Mouse (Mus musculus) cerebellum, adult 11 months (tissue): ENCODE measurements around the gene Ubash3b.
A peak's percentile ranks its signal among the peaks of the same experiment; 100 is the strongest.

Experiments
- DNase-seq: peaks from one replicate; pipeline ENCODE4 v3.0.0; 2022

Gene Ubash3b

DNA sequence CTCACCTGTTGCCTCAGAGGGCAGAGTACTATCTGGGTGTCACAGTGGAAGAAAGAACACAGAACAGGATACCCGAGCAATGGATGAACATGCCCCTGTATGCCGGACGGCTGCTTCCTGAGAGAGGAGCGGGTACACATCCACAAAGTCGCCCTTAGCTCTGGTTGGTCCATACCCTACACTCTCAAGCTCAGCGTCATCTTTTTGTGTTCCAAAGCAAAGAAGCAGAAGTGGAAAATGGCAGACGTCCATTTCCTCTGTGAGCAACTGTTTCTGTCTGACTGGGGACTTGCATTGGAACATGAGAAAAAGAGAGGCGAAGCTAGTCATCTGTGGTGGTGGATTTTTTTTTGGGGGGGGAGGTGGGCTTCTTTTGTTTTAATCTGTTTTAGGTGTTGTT is 30.9 kb downstream of the Ubash3b start:
- no peak for DNase-seq

DNA sequence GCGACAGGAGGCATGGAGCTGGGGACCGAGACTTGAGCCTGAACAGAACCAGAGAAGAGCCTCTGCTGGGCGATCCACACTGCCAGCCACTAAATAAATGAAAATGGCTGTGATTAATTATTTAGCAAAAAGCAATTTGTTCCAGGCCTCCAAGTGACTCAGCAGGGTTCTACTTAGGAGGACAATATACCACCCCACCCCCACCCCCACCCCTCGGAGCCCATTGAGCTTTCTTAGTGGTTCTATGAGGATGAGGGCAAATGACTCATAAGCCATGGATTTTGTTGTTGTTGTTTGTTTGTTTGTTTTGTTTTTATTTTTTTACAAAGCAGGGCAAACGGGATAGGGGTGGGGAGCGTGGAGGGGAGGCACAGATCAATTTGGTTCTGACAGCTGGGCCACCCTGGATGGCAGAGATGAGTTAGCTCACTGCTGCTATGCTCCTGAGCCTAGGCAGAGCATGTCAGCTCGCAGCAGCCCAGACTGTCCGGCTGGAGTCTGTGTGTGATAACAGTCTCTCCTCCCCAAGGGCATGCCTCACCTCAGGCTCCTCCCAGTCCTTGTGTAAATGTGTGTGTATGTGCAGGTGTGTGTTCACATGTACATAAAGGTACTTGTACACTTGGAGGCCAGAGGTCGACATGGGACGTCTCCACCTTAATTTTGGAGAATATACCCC is 31.6 kb downstream of the Ubash3b start:
- no peak for DNase-seq

DNA sequence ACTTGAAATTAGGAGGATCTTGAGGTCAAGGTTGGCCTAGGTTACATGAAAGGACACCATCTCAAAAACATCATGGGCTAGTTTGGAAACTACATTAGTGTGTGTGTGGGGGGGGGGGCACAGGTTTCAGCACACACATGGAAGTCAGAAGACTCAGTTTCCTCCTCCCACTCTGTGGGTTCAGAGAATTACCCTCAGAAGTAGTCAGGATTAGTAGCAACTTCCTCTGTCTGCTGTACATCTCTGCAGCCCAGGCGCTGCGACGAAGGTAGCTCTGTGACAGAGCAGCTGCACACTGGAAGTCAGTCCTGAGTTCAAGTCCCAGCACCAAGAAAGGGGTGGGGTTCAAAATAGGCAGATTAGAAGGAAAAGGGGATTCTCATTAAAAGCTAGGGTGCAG is 32.2 kb downstream of the Ubash3b start:
- DNase-seq = no peak

DNA sequence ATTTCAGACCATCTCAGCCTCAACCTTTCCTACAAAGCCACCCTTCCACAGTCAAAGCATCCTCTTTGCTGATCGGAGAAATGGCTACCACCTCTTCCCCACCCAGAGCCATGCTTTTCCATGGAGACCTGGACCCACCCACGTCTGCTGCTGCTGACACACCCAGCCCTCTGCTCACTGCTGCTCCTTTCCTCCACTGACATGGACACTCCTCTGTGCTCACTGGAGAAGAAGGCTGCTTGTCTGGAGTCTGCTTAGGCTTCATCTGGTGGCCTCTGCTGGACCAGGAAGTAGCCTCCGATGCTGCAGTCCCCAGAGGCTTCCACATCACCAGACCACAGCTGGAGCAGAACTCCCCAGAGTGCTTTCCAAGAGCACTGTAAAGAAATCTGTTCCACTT is 34.8 kb downstream of the Ubash3b start:
- no peak for DNase-seq

DNA sequence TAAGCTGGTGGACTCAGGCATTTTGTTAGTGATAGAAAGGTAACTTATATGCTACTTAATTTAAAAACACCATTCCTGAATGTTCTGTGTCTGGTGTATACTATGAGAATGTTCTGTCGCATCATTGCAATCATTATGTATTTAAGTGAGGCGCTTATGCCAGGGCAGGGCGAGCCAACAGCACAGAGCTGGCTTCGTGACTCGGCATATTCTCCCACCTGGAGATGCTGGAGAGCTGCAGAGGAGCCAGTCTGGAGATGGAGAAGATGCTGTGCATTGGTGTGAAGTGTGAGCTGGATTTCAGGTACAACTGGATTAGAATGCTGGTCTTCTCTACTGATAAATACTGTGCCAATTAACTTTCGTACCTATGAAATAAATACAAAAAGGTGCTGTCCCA is 37.2 kb downstream of the Ubash3b start:
- DNase-seq = no peak

DNA sequence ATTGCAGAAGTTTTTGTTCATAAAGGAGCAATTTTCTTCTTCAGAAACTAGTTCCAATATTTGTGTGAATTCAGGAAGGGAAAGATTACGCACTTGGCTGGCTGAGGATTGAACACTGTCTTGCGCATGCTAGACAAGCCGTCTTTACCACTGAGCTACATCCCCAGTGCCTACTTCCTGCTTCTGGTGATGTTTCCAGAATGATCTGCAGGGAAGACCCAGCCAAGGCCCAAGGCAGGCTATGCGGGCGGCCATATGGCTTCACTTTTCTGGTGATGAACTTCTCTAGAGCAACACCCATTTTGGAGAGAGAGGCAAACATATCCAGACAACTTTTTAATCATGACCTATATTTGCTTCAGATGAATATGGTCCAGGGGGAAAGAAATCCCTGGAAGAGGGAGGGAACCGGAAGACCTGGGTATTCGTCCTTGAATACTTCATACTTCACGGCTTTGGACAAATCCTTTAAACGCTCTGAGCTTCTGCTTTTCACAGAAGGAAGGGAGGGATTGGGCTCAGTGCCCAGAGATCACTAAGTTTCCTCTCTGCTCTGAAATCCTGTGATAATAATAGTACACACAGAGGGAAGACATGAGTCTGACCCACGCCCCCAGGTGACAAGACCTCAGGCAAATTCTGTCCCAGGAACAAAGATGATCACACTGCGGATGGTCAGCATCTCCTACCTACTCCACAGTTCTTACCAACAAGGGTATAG is 38.9 kb downstream of the Ubash3b start:
- DNase-seq = peak; percentile 58

DNA sequence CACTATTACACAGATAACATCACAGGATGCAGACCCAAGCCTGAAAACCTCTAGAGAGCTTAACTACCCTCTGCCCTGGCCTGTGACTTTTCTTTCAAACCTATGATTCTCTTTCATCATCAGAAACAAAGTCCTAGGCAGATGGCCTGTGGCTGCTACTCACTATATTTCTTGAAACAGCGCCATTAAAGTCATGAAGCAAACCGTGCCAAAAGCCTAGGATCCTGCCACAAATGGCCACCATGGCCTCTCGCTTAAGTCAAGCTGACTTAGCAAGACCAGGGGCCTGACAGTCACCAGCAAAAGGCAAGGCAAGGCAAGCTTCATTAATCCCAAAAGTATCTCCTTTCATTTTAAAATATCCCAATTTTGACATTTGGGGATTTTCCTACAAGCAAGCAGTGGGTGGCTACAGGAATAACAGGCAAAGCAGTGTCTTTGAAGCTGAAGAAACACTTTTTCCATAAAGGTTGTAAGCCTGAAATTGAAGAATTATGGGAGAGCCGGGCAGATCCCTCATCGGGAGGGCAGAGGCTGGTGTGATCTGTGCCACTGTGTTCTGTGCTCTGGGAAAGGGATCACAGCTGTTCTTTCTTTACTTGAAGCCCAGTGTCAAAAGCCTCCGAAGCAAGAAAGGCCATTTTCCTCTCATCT is 39.7 kb downstream of the Ubash3b start:
- no peak for DNase-seq

DNA sequence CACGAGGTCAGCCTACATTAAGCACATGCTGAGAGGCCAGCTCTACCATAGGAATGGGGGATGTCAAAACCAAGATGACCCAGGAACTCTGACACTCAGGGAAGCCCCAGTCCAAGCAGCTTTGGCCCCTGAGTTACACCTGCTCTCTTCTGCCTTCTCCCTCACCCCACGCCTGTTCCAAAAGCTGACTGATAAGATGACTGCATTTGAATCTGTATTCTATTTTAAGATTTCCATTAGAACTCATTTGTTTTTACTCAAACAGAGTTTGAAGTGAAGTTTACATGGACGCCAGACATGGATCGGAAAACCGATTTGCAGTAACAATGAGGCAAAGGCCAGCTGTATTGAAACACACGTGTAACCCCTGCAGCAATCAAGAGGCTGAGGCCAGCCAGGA is 41.5 kb downstream of the Ubash3b start:
- DNase-seq = no peak

DNA sequence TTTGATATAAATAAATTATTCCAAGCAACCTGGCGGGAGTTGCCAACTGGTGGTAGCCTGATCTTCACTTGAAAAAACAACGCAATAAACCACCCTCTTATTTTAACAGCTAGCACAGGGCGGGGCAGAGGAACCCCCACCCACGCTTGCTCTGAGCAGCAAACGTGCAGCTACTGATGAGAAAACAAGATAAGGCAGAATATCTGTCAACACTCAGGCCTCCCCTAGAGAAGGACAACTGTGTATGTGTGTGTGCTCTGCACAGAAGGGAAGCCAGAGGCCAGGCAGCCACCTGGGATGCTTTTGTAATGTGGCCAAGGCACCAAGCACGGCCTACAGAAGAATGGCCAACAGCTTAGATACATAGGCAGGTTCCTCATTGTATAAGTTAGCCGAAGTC is 43.4 kb downstream of the Ubash3b start:
- no peak for DNase-seq

DNA sequence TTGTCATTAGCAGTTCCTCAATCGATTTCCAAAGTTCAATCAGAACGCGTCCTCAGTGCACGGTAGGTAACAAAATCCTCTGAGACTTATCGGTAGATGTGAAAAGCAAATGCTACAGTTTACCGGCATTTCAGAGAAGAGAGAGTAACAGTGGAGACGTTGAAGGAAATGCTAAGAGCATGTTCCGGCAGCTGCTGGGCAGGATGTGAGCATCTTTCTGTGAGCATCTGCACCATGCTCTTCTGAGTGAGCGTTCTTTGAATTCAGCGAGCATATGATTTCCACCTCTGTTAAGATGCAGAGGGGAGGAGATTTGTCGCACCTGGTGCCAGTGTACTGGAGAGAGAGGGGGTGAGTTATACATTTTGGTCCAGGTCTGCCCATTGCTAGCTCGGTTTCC is 45.4 kb downstream of the Ubash3b start:
- DNase-seq = no peak

DNA sequence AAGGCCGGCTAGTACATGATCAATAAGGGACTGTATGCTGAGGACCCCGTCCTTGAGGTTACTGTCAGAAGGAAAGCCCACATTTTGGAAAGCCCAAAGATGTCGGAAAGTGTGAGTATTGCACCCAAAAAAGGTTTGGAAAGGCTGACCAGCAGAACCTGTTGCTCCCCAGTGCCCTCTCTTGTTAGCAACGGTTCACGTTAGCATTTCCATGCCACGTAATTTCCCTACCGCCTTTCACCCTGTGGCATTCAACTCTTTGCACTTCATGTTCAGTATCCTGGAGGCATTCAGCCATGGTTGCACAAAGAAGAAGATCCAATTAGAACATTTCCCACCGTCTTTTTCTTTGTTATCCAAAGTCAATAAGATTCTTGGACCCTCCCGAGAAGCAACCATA is 47.1 kb downstream of the Ubash3b start:
- DNase-seq = no peak

DNA sequence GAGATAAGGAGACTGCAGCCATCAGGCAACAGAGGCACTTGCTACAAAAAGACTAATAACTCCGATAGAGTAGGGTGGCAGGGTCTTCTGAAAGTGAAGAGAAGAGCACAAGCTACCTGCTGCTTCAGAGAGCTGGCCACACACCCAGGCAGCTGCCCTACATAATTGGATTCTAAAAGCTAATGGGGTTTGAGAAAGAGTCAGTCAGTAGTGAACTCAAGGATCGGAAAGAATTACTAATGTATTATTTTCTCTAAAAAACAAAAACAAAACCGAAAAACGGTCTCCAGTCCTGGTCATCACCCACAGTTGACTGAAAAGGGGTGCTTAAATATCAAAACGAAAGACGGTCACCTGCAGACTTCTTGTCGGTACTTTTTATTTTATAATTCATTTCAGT is 51.7 kb downstream of the Ubash3b start:
- no peak for DNase-seq

DNA sequence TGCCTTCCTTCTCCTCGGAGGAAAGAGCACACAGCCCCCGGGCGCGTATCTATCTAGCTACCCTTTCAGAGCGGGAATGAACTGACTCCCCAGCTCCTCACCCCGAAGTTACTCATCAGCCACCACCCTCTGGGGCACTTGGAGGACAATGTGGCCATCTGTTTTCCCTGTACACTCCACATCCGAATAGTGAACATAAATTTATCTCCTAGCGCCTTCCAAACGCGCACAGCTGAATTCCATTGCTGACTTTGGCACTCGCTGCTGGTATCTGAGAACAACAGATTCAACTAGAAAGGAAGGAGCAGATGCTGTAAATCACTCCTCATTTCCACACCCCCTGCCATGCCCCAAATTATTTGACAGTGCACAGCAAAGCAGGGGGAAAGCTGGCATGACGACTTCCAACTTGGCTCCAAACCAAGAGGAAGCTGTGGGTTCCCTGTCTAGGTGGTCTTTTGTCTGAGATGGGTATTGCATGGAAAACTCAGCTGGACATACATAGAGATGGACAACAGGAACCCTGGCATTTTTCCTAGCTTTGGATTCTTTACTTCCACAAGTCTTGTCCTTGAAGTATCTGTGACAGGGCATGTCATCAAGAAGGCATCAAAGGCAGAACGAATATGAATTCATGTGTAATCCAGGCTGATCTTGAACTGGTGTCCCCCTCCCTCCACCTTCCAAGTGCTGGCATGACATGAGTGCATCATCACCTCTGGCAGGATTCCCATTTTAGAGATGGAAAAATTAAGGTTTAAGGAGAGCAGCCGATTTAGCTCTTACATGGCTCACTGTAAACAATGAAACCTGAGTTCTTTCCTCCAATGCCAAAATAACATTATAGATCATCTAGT is 52.9 kb downstream of the Ubash3b start:
- DNase-seq = peak; percentile 60

DNA sequence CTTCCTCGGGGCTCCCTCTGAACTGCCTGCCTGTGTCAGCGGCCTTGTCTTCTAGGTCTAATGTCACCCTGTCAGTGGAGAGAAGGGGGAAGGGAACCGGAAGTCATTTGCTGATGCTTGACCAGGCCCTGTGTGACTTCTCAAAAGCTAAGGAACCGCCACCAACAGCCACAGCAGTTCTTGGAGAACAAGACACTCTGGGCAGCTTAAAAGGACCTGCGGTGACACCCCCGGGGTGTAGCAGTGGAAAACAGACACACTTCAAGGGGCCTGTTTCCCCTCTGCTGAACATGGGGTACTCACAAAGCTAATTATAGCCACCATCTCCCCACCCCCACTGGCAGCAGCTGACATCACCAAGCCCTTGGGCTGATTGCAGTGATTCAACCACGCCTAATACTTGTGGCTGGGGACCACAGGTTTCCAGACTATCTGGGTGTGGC is 56.3 kb downstream of the Ubash3b start:
- DNase-seq = no peak

DNA sequence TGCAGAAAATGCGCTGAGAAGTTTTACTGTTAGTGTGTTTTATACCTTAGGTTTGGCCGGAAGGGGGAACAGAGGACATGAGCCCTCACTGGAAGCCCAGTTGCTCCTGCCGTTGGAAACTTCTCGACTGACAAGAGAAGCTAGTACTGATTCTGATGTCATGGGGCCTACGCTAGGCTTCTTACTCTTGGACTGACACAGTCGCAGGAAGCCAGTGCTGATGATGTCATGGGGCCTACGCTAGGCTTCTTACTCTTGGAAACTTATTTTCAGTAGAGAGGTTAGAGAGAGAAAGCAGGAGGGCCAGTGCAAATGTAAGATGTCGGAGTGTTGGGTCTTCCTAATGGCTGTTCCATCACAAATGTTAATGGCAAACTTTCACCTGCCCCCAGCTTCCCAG is 57.8 kb downstream of the Ubash3b start:
- no peak for DNase-seq

DNA sequence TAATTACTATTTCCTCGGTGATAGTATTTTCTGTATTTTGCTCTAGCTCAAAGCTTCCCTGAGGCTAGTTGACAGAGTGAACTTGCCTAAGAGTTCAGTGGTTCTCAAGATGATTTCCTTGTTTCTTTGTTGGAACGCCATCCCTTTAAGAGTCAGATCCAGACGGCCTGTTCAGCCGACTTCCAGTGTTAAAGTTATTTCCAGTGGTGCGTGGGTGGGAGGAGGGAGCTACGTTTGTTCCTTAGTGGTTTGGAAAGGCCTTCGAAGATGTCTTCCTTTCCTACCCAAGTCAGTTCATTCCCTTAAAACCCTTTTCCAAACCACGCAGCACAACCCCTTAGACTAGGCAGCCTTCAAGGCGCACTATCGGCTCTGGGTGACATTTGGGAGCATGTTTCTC is 58.9 kb downstream of the Ubash3b start:
- DNase-seq = no peak

DNA sequence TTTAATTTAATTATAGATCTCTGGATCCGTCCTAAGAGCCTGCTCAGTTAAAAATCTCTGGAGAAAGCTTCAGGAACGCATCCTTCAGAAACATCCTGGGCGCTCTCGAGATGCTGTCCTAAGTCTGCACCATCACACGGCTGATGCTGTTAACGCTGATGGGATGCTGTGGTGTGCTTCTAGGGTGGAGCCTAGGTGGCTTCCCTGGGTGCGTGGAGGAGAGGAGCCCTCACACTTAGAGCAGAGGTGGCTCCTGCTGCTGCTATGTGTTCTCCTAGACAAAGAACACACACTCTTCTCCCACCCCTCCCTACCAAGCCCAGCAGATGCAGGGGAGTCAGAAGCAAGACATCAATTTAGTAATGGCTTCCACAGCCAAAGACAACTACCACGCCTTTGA is 61.6 kb downstream of the Ubash3b start:
- no peak for DNase-seq

DNA sequence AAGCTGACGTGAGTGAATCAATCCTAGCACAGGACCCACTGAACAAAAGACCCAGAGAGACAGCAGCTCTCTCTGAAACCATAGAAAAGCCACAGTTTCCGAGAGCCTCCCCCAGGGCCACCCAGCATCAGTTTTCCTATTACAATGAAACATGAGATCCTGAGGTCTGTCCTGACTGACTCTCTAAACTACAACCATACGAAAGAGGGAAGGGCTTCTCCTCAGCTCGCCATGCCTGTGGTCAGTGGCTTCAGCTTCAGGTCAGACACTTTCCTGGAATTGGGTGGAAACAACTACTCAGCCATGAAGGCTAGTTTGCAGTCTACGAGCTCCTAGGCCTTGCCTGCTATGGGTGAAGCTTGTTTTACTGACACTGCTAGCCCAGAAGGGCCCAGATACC is 62.4 kb downstream of the Ubash3b start:
- no peak for DNase-seq

DNA sequence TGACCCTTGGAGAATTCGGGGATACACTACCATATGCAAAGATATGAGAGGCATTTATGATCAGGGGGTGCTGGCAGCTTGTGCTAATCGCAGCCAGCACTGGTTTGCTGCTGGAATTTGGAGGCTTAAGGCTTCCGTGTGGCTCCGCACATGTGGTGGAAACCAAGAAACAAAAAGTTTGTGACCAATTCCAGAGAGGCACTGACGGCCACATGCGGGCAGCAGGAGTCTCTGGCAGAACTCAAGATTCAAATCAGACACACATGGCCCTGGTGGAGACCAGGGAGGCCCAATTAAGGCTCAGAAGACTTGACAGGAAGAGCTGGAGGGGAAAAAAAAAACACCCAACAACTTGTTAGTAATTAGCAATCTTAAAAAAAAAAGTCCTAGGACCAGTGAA is 63.4 kb downstream of the Ubash3b start:
- DNase-seq = no peak

DNA sequence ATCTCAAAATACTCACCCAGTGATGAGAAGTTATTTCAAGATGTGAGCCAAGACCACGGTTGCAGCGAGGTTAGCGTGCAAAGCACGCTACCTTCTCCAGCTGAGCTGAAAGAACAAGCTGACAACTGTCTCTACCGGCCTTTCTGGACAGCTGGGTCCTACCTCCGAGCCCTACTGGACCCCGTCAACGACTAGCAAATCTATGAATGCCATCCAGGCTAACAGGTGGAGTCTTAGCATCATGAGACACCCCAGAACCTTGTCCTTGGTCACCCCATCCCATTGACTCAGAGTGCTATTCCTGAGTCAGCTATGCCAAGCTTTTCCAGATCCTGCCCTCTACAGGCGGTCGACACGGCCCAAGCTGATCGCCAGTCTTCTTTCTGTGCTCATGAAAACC is 69.5 kb downstream of the Ubash3b start:
- DNase-seq = no peak

DNA sequence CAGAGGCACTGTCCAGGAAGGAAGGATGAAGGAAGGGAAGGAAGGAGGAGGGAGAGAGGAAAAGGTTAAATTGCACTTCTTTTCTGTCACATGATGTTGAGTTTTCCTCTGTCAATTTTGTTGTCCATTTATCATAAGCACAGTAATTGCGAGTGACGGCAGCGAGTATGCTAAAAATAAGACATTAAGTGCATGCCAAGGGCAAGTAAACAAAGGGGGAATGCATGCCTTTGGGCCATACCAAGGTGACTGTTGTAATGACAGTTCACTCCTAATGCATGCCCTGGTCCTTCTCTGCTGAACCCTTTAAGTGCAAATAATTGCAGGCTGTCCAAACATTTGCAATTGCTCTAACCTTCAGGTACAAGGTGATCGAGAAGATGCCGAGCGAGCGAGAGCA is 70.3 kb downstream of the Ubash3b start:
- no peak for DNase-seq

DNA sequence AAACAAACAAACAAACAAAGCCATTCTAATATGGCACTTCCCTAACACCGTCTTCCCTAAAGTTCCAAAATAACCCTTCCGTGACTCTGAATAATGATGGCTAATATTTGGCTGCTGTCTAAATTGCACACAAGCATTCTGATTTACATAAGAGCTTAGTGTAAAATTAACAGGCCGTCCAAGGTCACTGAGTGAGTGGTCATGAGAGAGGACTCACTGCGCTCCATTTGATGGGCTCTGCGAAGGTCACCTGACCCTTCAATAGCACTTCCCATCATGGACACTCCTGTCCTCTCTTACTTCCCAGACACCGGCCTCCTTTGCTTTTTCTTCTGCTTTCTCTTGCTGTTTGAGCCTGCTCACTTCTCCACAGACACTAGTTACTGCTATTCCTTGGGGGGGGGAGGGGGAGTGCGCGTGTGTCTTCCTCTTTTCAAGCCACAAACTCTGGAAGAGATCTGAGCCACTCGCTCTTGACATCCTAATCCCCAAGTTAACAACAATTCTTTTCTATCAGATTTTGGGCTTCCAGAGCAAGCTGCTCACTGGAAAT is 73.6 kb downstream of the Ubash3b start:
- no peak for DNase-seq
